Mouse (Mus musculus) urinary bladder, postnatal 25 days (tissue): ENCODE results near the gene Sorbs2.

ENCODE experiments used
- DNase-seq: peaks from one replicate; pipeline ENCODE4 v3.0.0; 2022; ENCODE audit warnings: low spot score

Gene Sorbs2

GRCm38 (mm10) chr8:45760622-45761021 is 253.0 kb downstream of the Sorbs2 start:
- DNase-seq, result no peak

GRCm38 (mm10) chr8:45761053-45761452 is 253.5 kb downstream of the Sorbs2 start:
- DNase-seq, result no peak

GRCm38 (mm10) chr8:45762982-45763689 is 255.5 kb downstream of the Sorbs2 start:
- no peak for DNase-seq

GRCm38 (mm10) chr8:45763690-45764342 is 256.2 kb downstream of the Sorbs2 start:
- no peak for DNase-seq

GRCm38 (mm10) chr8:45766138-45766537 is 258.6 kb downstream of the Sorbs2 start:
- no peak for DNase-seq

GRCm38 (mm10) chr8:45774841-45775240 is 267.3 kb downstream of the Sorbs2 start:
- DNase-seq, result no peak

GRCm38 (mm10) chr8:45775481-45775880 is 267.9 kb downstream of the Sorbs2 start:
- DNase-seq, result no peak

GRCm38 (mm10) chr8:45776366-45776765 is 268.8 kb downstream of the Sorbs2 start:
- no peak for DNase-seq

GRCm38 (mm10) chr8:45776977-45777376 is 269.4 kb downstream of the Sorbs2 start:
- no peak for DNase-seq

- peak; percentile 21 for DNase-seq
Measured at GRCm38 (mm10) chr8:45780585-45780984, 273.0 kb downstream of the Sorbs2 start.

GRCm38 (mm10) chr8:45788610-45789009 is 281.0 kb downstream of the Sorbs2 start:
- DNase-seq, result no peak

- no peak for DNase-seq
Measured at GRCm38 (mm10) chr8:45794847-45795246, 287.3 kb downstream of the Sorbs2 start.

GRCm38 (mm10) chr8:45796331-45796740 is 288.7 kb downstream of the Sorbs2 start:
- DNase-seq, result peak; percentile 23

- no peak for DNase-seq
Measured at GRCm38 (mm10) chr8:45799517-45799916, 291.9 kb downstream of the Sorbs2 start.

- no peak for DNase-seq
Measured at GRCm38 (mm10) chr8:45808597-45808996, 301.0 kb downstream of the Sorbs2 start.

- DNase-seq, result peak; percentile 61
Measured at GRCm38 (mm10) chr8:45816765-45817426, 309.3 kb downstream of the Sorbs2 start.

GRCm38 (mm10) chr8:45821650-45822049 is 314.1 kb downstream of the Sorbs2 start:
- no peak for DNase-seq

- no peak for DNase-seq
Measured at GRCm38 (mm10) chr8:45829985-45830548, 322.5 kb downstream of the Sorbs2 start.

GRCm38 (mm10) chr8:45833896-45834295 is 326.3 kb downstream of the Sorbs2 start:
- DNase-seq, result no peak

- no peak for DNase-seq
Measured at GRCm38 (mm10) chr8:45843306-45843705, 335.7 kb downstream of the Sorbs2 start.

- no peak for DNase-seq
Measured at GRCm38 (mm10) chr8:45844097-45844885, 336.7 kb downstream of the Sorbs2 start.

- DNase-seq, result no peak
Measured at GRCm38 (mm10) chr8:45844911-45845481, 337.4 kb downstream of the Sorbs2 start.
